Mouse (Mus musculus): ENCODE measurements around the gene Aak1. TPM values are rescaled to one million over a fixed set of nuclear protein-coding genes. Genes with fewer than 3 reads are reported as not detected.

Gene Aak1
- polyA plus RNA-seq, 1 experiment from 2014 or later = 45.1 TPM

- no peaks in the 10 kb centered on the region for H3K36me3 ChIP-seq
- H3K4me1 ChIP-seq (replicated peaks) = peaks cover 23% of the 10 kb centered on the region
- no peaks in the 10 kb centered on the region for H3K9me3 ChIP-seq
- no peaks in the 10 kb centered on the region for H3K27me3 ChIP-seq
- WGBS = 96% methylated on average over 4 of the region's 4 CpGs
- H3K4me3 ChIP-seq = no peak overlapping the region
- H3K9ac ChIP-seq = no peak overlapping the region
- no peak for ATAC-seq (ENCODE audit: low FRiP score, low read depth)
- no peak overlapping the region for H3K4me2 ChIP-seq
- no peak overlapping the region for H3K27ac ChIP-seq (replicated peaks)
These were observed 2.9 kb upstream of the Aak1 start for GRCm38 (mm10) chr6:86846467-86846866.

GRCm38 (mm10) chr6:86847816-86848215, 1.5 kb upstream of the Aak1 start:
- WGBS = 92% methylated on average over 8 of the region's 8 CpGs
- Histone ChIP-seq H3K4me3 (peak overlapping the region; percentile 94; the same call in 1 of the 2 replicates), H3K36me3 (no peaks in the 10 kb centered on the region), H3K4me1 (replicated peaks) (peaks cover 35% of the 10 kb centered on the region), H3K27me3 (no peaks in the 10 kb centered on the region), H3K9me3 (no peaks in the 10 kb centered on the region), H3K9ac (0 out of 2 replicates have a peak overlapping the region, but pooled peaks have one; percentile 93), H3K27ac (replicated peaks) (peak overlapping the region; percentile 98; the same call in 1 of the 2 replicates), H3K4me2 (peak overlapping the region; percentile 92)
- no peak for ATAC-seq (ENCODE audit: low FRiP score, low read depth)

GRCm38 (mm10) chr6:86848580-86848914, 770 bp upstream of the Aak1 start:
- under 1% methylated on average over 12 of the region's 12 CpGs for WGBS
- peak; percentile 47 for ATAC-seq (ENCODE audit: low FRiP score, low read depth)
- Histone ChIP-seq H3K4me1 (replicated peaks) (peaks cover 41% of the 10 kb centered on the region), H3K27ac (replicated peaks) (peak overlapping the region; percentile 98), H3K27me3 (no peaks in the 10 kb centered on the region), H3K36me3 (no peaks in the 10 kb centered on the region), H3K4me2 (peak overlapping the region; percentile 92), H3K9ac (peak overlapping the region; percentile 93), H3K4me3 (peak overlapping the region; percentile 94), H3K9me3 (no peaks in the 10 kb centered on the region)

GRCm38 (mm10) chr6:86849692-86850445, 552 bp downstream of the Aak1 start:
- Histone ChIP-seq H3K4me3 (peak overlapping the region; percentile 94), H3K27me3 (no peaks in the 10 kb centered on the region), H3K4me1 (replicated peaks) (peaks cover 54% of the 10 kb centered on the region), H3K9ac (peak overlapping the region; percentile 93), H3K36me3 (no peaks in the 10 kb centered on the region), H3K27ac (replicated peaks) (peak overlapping the region; percentile 98), H3K9me3 (no peaks in the 10 kb centered on the region), H3K4me2 (peak overlapping the region; percentile 92)
- peak; percentile 59; the same call in 1 of the 2 replicates for ATAC-seq (ENCODE audit: low FRiP score, low read depth)
- WGBS = under 1% methylated on average over 36 of the region's 36 CpGs

- no peaks in the 10 kb centered on the region for H3K36me3 ChIP-seq
- peak overlapping the region; percentile 98 for H3K27ac ChIP-seq (replicated peaks)
- peak overlapping the region; percentile 94 for H3K4me3 ChIP-seq
- no peaks in the 10 kb centered on the region for H3K27me3 ChIP-seq
- no peak for ATAC-seq (ENCODE audit: low FRiP score, low read depth)
- 19% methylated on average over 4 of the region's 4 CpGs for WGBS
- H3K9ac ChIP-seq = peak overlapping the region; percentile 93
- no peaks in the 10 kb centered on the region for H3K9me3 ChIP-seq
- peaks cover 54% of the 10 kb centered on the region for H3K4me1 ChIP-seq (replicated peaks)
- H3K4me2 ChIP-seq = peak overlapping the region; percentile 92
These were observed 1.3 kb downstream of the Aak1 start for GRCm38 (mm10) chr6:86850588-86850987.

GRCm38 (mm10) chr6:86851561-86851960, 2.2 kb downstream of the Aak1 start:
- H3K4me2 ChIP-seq = peak overlapping the region; percentile 92
- no peaks in the 10 kb centered on the region for H3K27me3 ChIP-seq
- H3K36me3 ChIP-seq = no peaks in the 10 kb centered on the region
- H3K27ac ChIP-seq (replicated peaks) = peak overlapping the region; percentile 98; the same call in 1 of the 2 replicates
- ATAC-seq (ENCODE audit: low FRiP score, low read depth) = no peak
- WGBS = 15% methylated on average over 1 of the region's 1 CpGs
- peak overlapping the region; percentile 94 for H3K4me3 ChIP-seq
- peak overlapping the region; percentile 93 for H3K9ac ChIP-seq
- H3K4me1 ChIP-seq (replicated peaks) = peaks cover 54% of the 10 kb centered on the region
- no peaks in the 10 kb centered on the region for H3K9me3 ChIP-seq

GRCm38 (mm10) chr6:86853928-86854327, 4.6 kb downstream of the Aak1 start:
- Histone ChIP-seq H3K9ac (no peak overlapping the region), H3K36me3 (no peaks in the 10 kb centered on the region), H3K4me3 (no peak overlapping the region), H3K4me1 (replicated peaks) (peaks cover 46% of the 10 kb centered on the region), H3K4me2 (no peak overlapping the region), H3K27me3 (no peaks in the 10 kb centered on the region), H3K27ac (replicated peaks) (no peak overlapping the region), H3K9me3 (no peaks in the 10 kb centered on the region)
- ATAC-seq (ENCODE audit: low FRiP score, low read depth) = no peak
- WGBS = 93% methylated on average over 3 of the region's 3 CpGs

GRCm38 (mm10) chr6:86854941-86855340, 5.6 kb downstream of the Aak1 start:
- no peaks in the 10 kb centered on the region for H3K27me3 ChIP-seq
- no peaks in the 10 kb centered on the region for H3K9me3 ChIP-seq
- no peak overlapping the region for H3K27ac ChIP-seq (replicated peaks)
- H3K4me2 ChIP-seq = no peak overlapping the region
- H3K4me1 ChIP-seq (replicated peaks) = peaks cover 46% of the 10 kb centered on the region
- no peaks in the 10 kb centered on the region for H3K36me3 ChIP-seq
- ATAC-seq (ENCODE audit: low FRiP score, low read depth) = no peak
- H3K4me3 ChIP-seq = no peak overlapping the region
- 86% methylated on average over 4 of the region's 4 CpGs for WGBS
- H3K9ac ChIP-seq = no peak overlapping the region

- WGBS = 97% methylated on average over 3 of the region's 3 CpGs
- ATAC-seq (ENCODE audit: low FRiP score, low read depth) = no peak
- Histone ChIP-seq H3K27ac (replicated peaks) (no peak overlapping the region), H3K4me3 (no peak overlapping the region), H3K27me3 (no peaks in the 10 kb centered on the region), H3K9me3 (no peaks in the 10 kb centered on the region), H3K9ac (no peak overlapping the region), H3K4me1 (replicated peaks) (peaks cover 15% of the 10 kb centered on the region), H3K4me2 (no peak overlapping the region), H3K36me3 (peaks cover 6% of the 10 kb centered on the region; the same call in 1 of the 2 replicates)
These were observed 9.3 kb downstream of the Aak1 start for GRCm38 (mm10) chr6:86858606-86859005.

GRCm38 (mm10) chr6:86860732-86861463, 11.6 kb downstream of the Aak1 start:
- Histone ChIP-seq H3K27ac (replicated peaks) (no peak overlapping the region), H3K27me3 (no peaks in the 10 kb centered on the region), H3K9me3 (no peaks in the 10 kb centered on the region), H3K4me3 (no peak overlapping the region), H3K4me2 (no peak overlapping the region), H3K4me1 (replicated peaks) (0 out of 2 replicates have a peak, but pooled peaks cover 3% of the 10 kb centered on the region), H3K36me3 (peaks cover 6% of the 10 kb centered on the region; the same call in 1 of the 2 replicates), H3K9ac (no peak overlapping the region)
- WGBS = 77% methylated on average over 9 of the region's 9 CpGs
- no peak for ATAC-seq (ENCODE audit: low FRiP score, low read depth)

- 96% methylated on average over 3 of the region's 3 CpGs for WGBS
- H3K36me3 ChIP-seq = peaks cover 6% of the 10 kb centered on the region; the same call in 1 of the 2 replicates
- ATAC-seq (ENCODE audit: low FRiP score, low read depth) = no peak
These were observed 15.0 kb downstream of the Aak1 start for GRCm38 (mm10) chr6:86864358-86864757.

GRCm38 (mm10) chr6:86870335-86870734, 21.0 kb downstream of the Aak1 start:
- H3K4me1 ChIP-seq (replicated peaks) = peaks cover 3% of the 10 kb centered on the region; the same call in 1 of the 2 replicates
- 86% methylated on average over 9 of the region's 9 CpGs for WGBS
- no peak overlapping the region for H3K4me2 ChIP-seq
- H3K4me3 ChIP-seq = no peak overlapping the region
- no peaks in the 10 kb centered on the region for H3K9me3 ChIP-seq
- no peak overlapping the region for H3K27ac ChIP-seq (replicated peaks)
- ATAC-seq (ENCODE audit: low FRiP score, low read depth) = no peak
- H3K36me3 ChIP-seq = no peaks in the 10 kb centered on the region
- H3K9ac ChIP-seq = no peak overlapping the region
- H3K27me3 ChIP-seq = no peaks in the 10 kb centered on the region

More at GRCm38 (mm10) chr6:86864358-86864757, 15.0 kb downstream of the Aak1 start:
- no peaks in the 10 kb centered on the region for H3K27me3 ChIP-seq
- no peaks in the 10 kb centered on the region for H3K9me3 ChIP-seq
- H3K4me2 ChIP-seq = no peak overlapping the region
- no peaks in the 10 kb centered on the region for H3K4me1 ChIP-seq (replicated peaks)
- no peak overlapping the region for H3K27ac ChIP-seq (replicated peaks)
- H3K9ac ChIP-seq = no peak overlapping the region
- no peak overlapping the region for H3K4me3 ChIP-seq

Measured in hindbrain, embryonic 15.5 days (tissue).